Mouse (Mus musculus) bone marrow, adult 2 months (tissue): ENCODE results near the gene Rtel1.

Experiments
- CTCF ChIP-seq: fragments of 200-500 bp; IDR thresholded peaks from 2 replicates; pipeline ENCODE4 v1.5.1; 2011; ENCODE audit warnings: low read length, control low read depth; ENCODE audit not compliant: control insufficient read depth, insufficient read depth
- POLR2A ChIP-seq: fragments of 200-500 bp; IDR thresholded peaks from 2 replicates; pipeline ENCODE4 v1.6.1; 2011; ENCODE audit warnings: low read depth, mild to moderate bottlenecking, control low read depth, low read length, borderline replicate concordance; ENCODE audit not compliant: control insufficient read depth

- no peak for TF ChIP-seq CTCF
- TF ChIP-seq POLR2A = no peak
Observed at GRCm38 (mm10) chr2:181386663-181387210, 67.2 kb downstream of the Rtel1 start.
